Comparison of ENCODE assay signal across 21 mouse cellular contexts in genomic region chr4:99371162-99371561, GRCm38 (mm10).
DNase-seq lines count a peak whose midpoint lies in the region; ATAC-seq lines count a peak whose summit lies in the region.
"Had no signal": no experiment of that assay in that cellular context is flagged by ENCODE, and none has a peak within 500 bp of the region (broad histone marks: within the 10 kb centered on the region; RNA-seq: fewer than 3 reads in every experiment).

No protein-coding gene starts in this region.

- H3K4me1 ChIP-seq in heart, embryonic 10.5 days: no peaks in the 10 kb centered on the region
- no peaks in the 10 kb centered on the region; the same call in 1 of the 2 replicates for H3K4me1 ChIP-seq in midbrain, embryonic 11.5 days (ENCODE audit: control insufficient read depth, insufficient read depth, low read length)
- H3K4me1 ChIP-seq in midbrain, embryonic 16.5 days (ENCODE audit: control insufficient read depth, insufficient read depth, low read length): peaks cover 13% of the 10 kb centered on the region; the same call in 1 of the 2 replicates

- 83% methylated on average over 5 of the region's 5 CpGs for WGBS in heart, embryonic 10.5 days
- WGBS in midbrain, embryonic 11.5 days: 89% methylated on average over 5 of the region's 5 CpGs
- 89% methylated on average over 5 of the region's 5 CpGs for WGBS in midbrain, embryonic 16.5 days

- H3K36me3 ChIP-seq in heart, embryonic 10.5 days: no peaks in the 10 kb centered on the region
- no peaks in the 10 kb centered on the region for H3K36me3 ChIP-seq in midbrain, embryonic 11.5 days (ENCODE audit: control insufficient read depth, insufficient read depth, low read length)
- no peaks in the 10 kb centered on the region for H3K36me3 ChIP-seq in midbrain, embryonic 16.5 days (ENCODE audit: control insufficient read depth, insufficient read depth, low read length)
- H3K36me3 ChIP-seq: G1E had no signal

- H3K27me3 ChIP-seq in heart, embryonic 10.5 days (ENCODE audit: insufficient read depth, poor library complexity, severe bottlenecking): no peaks in the 10 kb centered on the region
- H3K27me3 ChIP-seq in midbrain, embryonic 11.5 days (ENCODE audit: control insufficient read depth, insufficient read depth, low read length): peaks cover 4% of the 10 kb centered on the region
- 0 out of 2 replicates have a peak, but pooled peaks cover 2% of the 10 kb centered on the region for H3K27me3 ChIP-seq in midbrain, embryonic 16.5 days (ENCODE audit: control insufficient read depth, insufficient read depth, low read depth, low read length)
- H3K27me3 ChIP-seq: CH12.LX, Patski had no signal

- ATAC-seq in midbrain, embryonic 11.5 days (ENCODE audit: low FRiP score): no peak
- ATAC-seq in midbrain, embryonic 16.5 days: no peak
- ATAC-seq: activated CD4-positive, CD25-positive, alpha-beta regulatory T cell, adult 4 months; CD4-positive, CD25-positive, alpha-beta regulatory T cell, adult 4 months had no signal

- intact Hi-C loops in heart, postnatal 36 days (cut with DNase I): no loop called here

- no peaks in the 10 kb centered on the region for H3K9me3 ChIP-seq in heart, embryonic 10.5 days
- no peaks in the 10 kb centered on the region for H3K9me3 ChIP-seq in midbrain, embryonic 11.5 days (ENCODE audit: control insufficient read depth, low read length)
- H3K9me3 ChIP-seq in midbrain, embryonic 16.5 days (replicated peaks; ENCODE audit: control insufficient read depth, low read length, poor library complexity, severe bottlenecking): no peaks in the 10 kb centered on the region

- DNase-seq in heart, adult 11 months: peak; percentile 53
- DNase-seq in heart, postnatal 36 days: no peak
- peak; percentile 61 for DNase-seq in heart, embryonic 10.5 days (ENCODE audit: low spot score)
- no peak for DNase-seq in heart, adult 8-10 months (ENCODE audit: low spot score)
- peak; percentile 23 for DNase-seq in midbrain, embryonic 11.5 days (ENCODE audit: low spot score, missing footprints)
- DNase-seq: adrenal gland, adult 2 months; adrenal gland, adult 8-10 months; adrenal gland, postnatal 10 days; adrenal gland, postnatal 14 days; adrenal gland, postnatal 25 days; adrenal gland, postnatal 36 days; B cell, adult 2 months; cerebellum, adult 11 months; cerebellum, adult 11-12 months; cerebellum, adult 18-20 months had no signal

- no peak overlapping the region for H3K4me2 ChIP-seq in midbrain, embryonic 11.5 days
- H3K4me2 ChIP-seq in midbrain, embryonic 16.5 days (ENCODE audit: low read length): no peak overlapping the region

- no peak overlapping the region for H3K27ac ChIP-seq in heart, embryonic 10.5 days
- no peak overlapping the region for H3K27ac ChIP-seq in midbrain, embryonic 11.5 days (ENCODE audit: low read depth, low read length)
- H3K27ac ChIP-seq in midbrain, embryonic 16.5 days (ENCODE audit: low read length): no peak overlapping the region

- no peak overlapping the region for H3K4me3 ChIP-seq in heart, embryonic 10.5 days
- H3K4me3 ChIP-seq in midbrain, embryonic 11.5 days (ENCODE audit: low read depth, low read length): no peak overlapping the region
- no peak overlapping the region for H3K4me3 ChIP-seq in midbrain, embryonic 16.5 days (ENCODE audit: low read depth, low read length)

- H3K9ac ChIP-seq in midbrain, embryonic 11.5 days (ENCODE audit: low read length): no peak overlapping the region
- H3K9ac ChIP-seq in midbrain, embryonic 16.5 days (ENCODE audit: low read depth, low read length): no peak overlapping the region

Comparison
In these comparisons a context has a peak if more than half of its experiments do, and no peak if none do; other contexts are left out.
1. DNase-seq: peak in heart, adult 11 months (single experiment), heart, embryonic 10.5 days (single experiment) and midbrain, embryonic 11.5 days (single experiment); none in heart, postnatal 36 days (0 of 2) and heart, adult 8-10 months (single experiment).